Mouse (Mus musculus) hindbrain, postnatal 0 days (tissue): ENCODE measurements around the gene Trpv4. TPM values are rescaled to one million over a fixed set of nuclear protein-coding genes. Genes with fewer than 3 reads are reported as not detected.

ENCODE experiments used
- ATAC-seq: fragments of 200-750 bp; cut with Nextera tagmentation; 2 replicates; pipeline ENCODE4 v1.8.0; 2017; ENCODE audit warnings: mild to moderate bottlenecking, moderate TSS enrichment, moderate library complexity
- DNase-seq: peaks from one replicate; pipeline ENCODE4 v3.0.0-alpha.2; 2015; ENCODE audit warnings: low spot score
- H3K27ac ChIP-seq: fragments of 300-500 bp; sonication (generic); 2 replicates; pipeline ENCODE4 v1.5.1; 2014; ENCODE audit warnings: mild to moderate bottlenecking
- H3K27me3 ChIP-seq: fragments of 300-500 bp; sonication (generic); 2 replicates; pipeline ENCODE4 v1.6.1; 2014; ENCODE audit warnings: low read length, mixed read lengths; ENCODE audit not compliant: insufficient read depth
- H3K36me3 ChIP-seq: fragments of 300-500 bp; sonication (generic); 2 replicates; pipeline ENCODE4 v1.6.1; 2014; ENCODE audit warnings: low read length, mixed read lengths; ENCODE audit not compliant: insufficient read depth
- H3K4me1 ChIP-seq: fragments of 300-500 bp; sonication (generic); 2 replicates; pipeline ENCODE4 v1.6.1; 2014; ENCODE audit warnings: antibody characterized with exemption, low read length, mixed read lengths; ENCODE audit not compliant: insufficient read depth
- H3K4me2 ChIP-seq: fragments of 300-500 bp; sonication (generic); 2 replicates; pipeline ENCODE4 v1.6.1; 2014; ENCODE audit warnings: low read depth, mild to moderate bottlenecking, low read length, moderate library complexity, mixed read lengths
- H3K4me3 ChIP-seq: fragments of 300-500 bp; sonication (generic); 2 replicates; pipeline ENCODE4 v1.5.1; 2014; ENCODE audit warnings: low read length
- H3K9ac ChIP-seq: fragments of 300-500 bp; sonication (generic); replicated peaks from 2 replicates; pipeline ENCODE4 v1.6.1; 2014; ENCODE audit warnings: mild to moderate bottlenecking, low read length, moderate library complexity, mixed read lengths
- H3K9me3 ChIP-seq: fragments of 300-500 bp; sonication (generic); 2 replicates; pipeline ENCODE4 v1.6.1; 2016; ENCODE audit warnings: low read length, mixed read lengths
- CTCF ChIP-seq: IDR thresholded peaks from 2 replicates; pipeline ENCODE4 v1.5.1; 2016; ENCODE audit warnings: antibody characterized with exemption, control low read depth, low read depth
- WGBS: fragments of 180-500 bp; shearing (Covaris S2); extraction: QIAGEN DNeasy Blood & Tissue Kit; methylation state at CpG from one replicate; pipeline ENCODE4 v1.1.7; 2014; 5-methylcytosine and 5-hydroxymethylcytosine counted together
- polyA plus RNA-seq: library from polyadenylated mRNA; unstranded; fragments of >200 nt; fragmentation: Nextera tagmentation; extraction: Ambion mirVana; gene quantifications from 2 replicates; pipeline ENCODE4 v1.2.1, GENCODE M21; 2015
- total RNA-seq: library from RNA; depleted of rRNA; stranded (reverse); fragments of >200 nt; gene quantifications from 2 replicates; pipeline ENCODE4 v1.2.3, GENCODE M21; 2014

Gene Trpv4
- total and polyA plus RNA-seq, 2 experiments from 2014 or later = 2.7 to 3.0 TPM

DNA sequence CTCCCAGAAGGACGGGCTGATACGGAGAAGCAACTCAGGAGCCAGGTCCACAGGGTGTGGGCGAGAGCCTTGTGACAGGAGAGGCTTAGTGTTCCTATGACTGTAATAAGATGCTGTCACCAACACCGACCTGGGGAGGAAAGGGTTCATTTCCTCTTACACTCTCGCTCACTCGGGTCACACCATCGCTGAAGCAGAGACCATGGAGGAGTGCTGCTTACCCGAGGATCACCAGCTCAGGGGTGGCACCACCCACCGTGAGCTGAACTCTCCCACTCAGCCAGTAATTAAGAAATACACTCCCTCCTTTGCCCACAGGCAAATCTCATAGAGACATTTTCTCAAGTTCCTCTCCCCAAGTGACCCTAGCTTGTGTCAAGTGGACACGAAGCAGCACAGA, 69.8 kb downstream of the Trpv4 start:
- TF ChIP-seq CTCF = no peak
- H3K36me3 ChIP-seq = no peaks in the 10 kb centered on the region
- 57% methylated on average over 10 of the region's 10 CpGs for WGBS
- H3K4me2 ChIP-seq = no peak overlapping the region
- H3K4me3 ChIP-seq = no peak overlapping the region
- DNase-seq (no peak), ATAC-seq (no peak)
- H3K4me1 ChIP-seq = peaks cover 29% of the 10 kb centered on the region
- H3K9ac ChIP-seq = no peak overlapping the region
- no peaks in the 10 kb centered on the region for H3K9me3 ChIP-seq
- no peaks in the 10 kb centered on the region for H3K27me3 ChIP-seq
- no peak overlapping the region for H3K27ac ChIP-seq

- Histone ChIP-seq H3K9me3 (no peaks in the 10 kb centered on the region), H3K27ac (no peak overlapping the region), H3K4me3 (no peak overlapping the region), H3K27me3 (no peaks in the 10 kb centered on the region), H3K4me2 (no peak overlapping the region), H3K4me1 (peaks cover 29% of the 10 kb centered on the region), H3K36me3 (no peaks in the 10 kb centered on the region), H3K9ac (no peak overlapping the region)
- no peak for ATAC-seq
- WGBS = 51% methylated on average over 9 of the region's 9 CpGs
- DNase-seq = no peak
- TF ChIP-seq CTCF = no peak
These were observed 70.3 kb downstream of the Trpv4 start for GRCm38 (mm10) chr5:114587908-114588307.

GRCm38 (mm10) chr5:114585682-114586081, 72.5 kb downstream of the Trpv4 start:
- ATAC-seq (no peak), DNase-seq (no peak)
- H3K36me3 ChIP-seq = no peaks in the 10 kb centered on the region
- no peaks in the 10 kb centered on the region for H3K9me3 ChIP-seq
- no peak overlapping the region for H3K9ac ChIP-seq
- H3K27ac ChIP-seq = no peak overlapping the region
- 26% methylated on average over 5 of the region's 5 CpGs for WGBS
- no peak overlapping the region for H3K4me3 ChIP-seq
- H3K4me1 ChIP-seq = peaks cover 19% of the 10 kb centered on the region
- H3K27me3 ChIP-seq = no peaks in the 10 kb centered on the region
- TF ChIP-seq CTCF = no peak
- no peak overlapping the region for H3K4me2 ChIP-seq

- 33% methylated on average over 14 of the region's 14 CpGs for WGBS
- Histone ChIP-seq H3K27ac (0 out of 2 replicates have a peak overlapping the region, but pooled peaks have one; percentile 26), H3K9ac (0 out of 2 replicates have a peak overlapping the region, but pooled peaks have one; percentile 13)
These were observed 73.7 kb downstream of the Trpv4 start for GRCm38 (mm10) chr5:114584293-114585104.

GRCm38 (mm10) chr5:114583490-114584175, 74.6 kb downstream of the Trpv4 start:
- Histone ChIP-seq H3K36me3 (no peaks in the 10 kb centered on the region), H3K9me3 (no peaks in the 10 kb centered on the region), H3K4me2 (no peak overlapping the region), H3K27ac (0 out of 2 replicates have a peak overlapping the region, but pooled peaks have one; percentile 26), H3K4me1 (peaks cover 8% of the 10 kb centered on the region), H3K9ac (no peak overlapping the region), H3K4me3 (no peak overlapping the region), H3K27me3 (no peaks in the 10 kb centered on the region)
- ATAC-seq (no peak), DNase-seq (no peak)
- 75% methylated on average over 12 of the region's 12 CpGs for WGBS
- no peak for TF ChIP-seq CTCF

More at GRCm38 (mm10) chr5:114584293-114585104, 73.7 kb downstream of the Trpv4 start:
- H3K4me1 ChIP-seq = peaks cover 10% of the 10 kb centered on the region
- ATAC-seq (no peak), DNase-seq (no peak)
- H3K27me3 ChIP-seq = no peaks in the 10 kb centered on the region
- no peak overlapping the region for H3K4me2 ChIP-seq
- TF ChIP-seq CTCF = no peak
- no peaks in the 10 kb centered on the region for H3K36me3 ChIP-seq
- no peaks in the 10 kb centered on the region for H3K9me3 ChIP-seq
- no peak overlapping the region for H3K4me3 ChIP-seq

- DNase-seq (no peak), ATAC-seq (no peak)
- no peak overlapping the region for H3K4me3 ChIP-seq
- 75% methylated on average over 3 of the region's 3 CpGs for WGBS
- H3K4me2 ChIP-seq = no peak overlapping the region
- no peak overlapping the region for H3K27ac ChIP-seq
- H3K4me1 ChIP-seq = peaks cover 8% of the 10 kb centered on the region
- H3K36me3 ChIP-seq = no peaks in the 10 kb centered on the region
- no peaks in the 10 kb centered on the region for H3K9me3 ChIP-seq
- no peaks in the 10 kb centered on the region for H3K27me3 ChIP-seq
- TF ChIP-seq CTCF = no peak
- H3K9ac ChIP-seq = no peak overlapping the region
These were observed 75.2 kb downstream of the Trpv4 start for GRCm38 (mm10) chr5:114583046-114583445.
